Mouse (Mus musculus) hindbrain, embryonic 15.5 days (tissue): ENCODE data around the gene Svs5. TPM values are rescaled to one million over a fixed set of nuclear protein-coding genes. Genes with fewer than 3 reads are reported as not detected.
"Not testable (repeated sequence)": the region's sequence is repeated elsewhere in the genome, so short reads cannot be mapped to it uniquely, and the experiment has no call there.

ENCODE experiments used
- ATAC-seq: fragments of 200-750 bp; cut with Nextera tagmentation; 2 replicates; pipeline ENCODE4 v1.8.0; 2017; ENCODE audit warnings: low read depth, moderate number of reproducible peaks, moderate TSS enrichment; ENCODE audit not compliant: low FRiP score
- H3K27ac ChIP-seq: fragments of 300-500 bp; sonication (generic); replicated peaks from 2 replicates; pipeline ENCODE4 v1.5.1; 2015; ENCODE audit warnings: mild to moderate bottlenecking, inconsistent platforms
- H3K27me3 ChIP-seq: fragments of 300-500 bp; sonication (generic); 2 replicates; pipeline ENCODE4 v1.6.1; 2015; ENCODE audit warnings: control low read depth, inconsistent platforms
- H3K36me3 ChIP-seq: fragments of 300-500 bp; sonication (generic); 2 replicates; pipeline ENCODE4 v1.6.1; 2015; ENCODE audit warnings: control low read depth, inconsistent platforms
- H3K4me1 ChIP-seq: fragments of 300-500 bp; sonication (generic); replicated peaks from 2 replicates; pipeline ENCODE4 v1.6.1; 2015; ENCODE audit warnings: control low read depth, inconsistent platforms
- H3K4me2 ChIP-seq: fragments of 300-500 bp; sonication (generic); 2 replicates; pipeline ENCODE4 v1.6.1; 2015; ENCODE audit warnings: moderate library complexity, mild to moderate bottlenecking, inconsistent platforms
- H3K4me3 ChIP-seq: fragments of 300-500 bp; sonication (generic); 2 replicates; pipeline ENCODE4 v1.5.1; 2015; ENCODE audit warnings: mild to moderate bottlenecking, inconsistent platforms
- H3K9ac ChIP-seq: fragments of 300-500 bp; sonication (generic); 2 replicates; pipeline ENCODE4 v1.6.1; 2015; ENCODE audit warnings: inconsistent platforms
- H3K9me3 ChIP-seq: fragments of 300-500 bp; sonication (generic); 2 replicates; pipeline ENCODE4 v1.6.1; 2016; ENCODE audit warnings: control low read depth, inconsistent platforms
- WGBS: fragments of 180-500 bp; shearing (Covaris S2); methylation state at CpG from one replicate; pipeline ENCODE4 v1.1.7; 2015; 5-methylcytosine and 5-hydroxymethylcytosine counted together
- polyA plus RNA-seq: library from polyadenylated mRNA; unstranded; fragments of >200 nt; fragmentation: Nextera tagmentation; extraction: Ambion mirVana; gene quantifications from 2 replicates; pipeline ENCODE4 v1.2.1, GENCODE M21; 2015

The Svs5 gene
- polyA plus RNA-seq: not detected in 2 replicates

GRCm38 (mm10) chr2:164332440-164332839 is at the start of gene Svs5:
Gene Svs5 (plus strand): TSS chr2:164332740.
- WGBS: 75% methylated on average over 3 of the region's 3 CpGs
- not testable (repeated sequence) for H3K27ac ChIP-seq, H3K4me1 ChIP-seq, H3K9me3 ChIP-seq, H3K36me3 ChIP-seq, ATAC-seq, H3K9ac ChIP-seq, H3K4me3 ChIP-seq, H3K27me3 ChIP-seq, H3K4me2 ChIP-seq

- not testable (repeated sequence) for H3K36me3 ChIP-seq, H3K4me1 ChIP-seq, H3K27ac ChIP-seq, H3K9me3 ChIP-seq, ATAC-seq, H3K4me3 ChIP-seq, H3K4me2 ChIP-seq, H3K9ac ChIP-seq, H3K27me3 ChIP-seq
- WGBS: 76% methylated on average over 1 of the region's 1 CpGs
Observed at GRCm38 (mm10) chr2:164288968-164289367, 43.6 kb upstream of the Svs5 start, which contains the start of gene Svs3a. Gene Svs3a (plus strand): TSS chr2:164289268.

- no peak overlapping the region for H3K4me3 ChIP-seq
- no peak overlapping the region for H3K27ac ChIP-seq
- 87% methylated on average over 5 of the region's 5 CpGs for WGBS
- no peaks in the 10 kb centered on the region for H3K36me3 ChIP-seq
- no peaks in the 10 kb centered on the region for H3K9me3 ChIP-seq
- H3K4me1 ChIP-seq: no peaks in the 10 kb centered on the region
- no peak for ATAC-seq
- H3K4me2 ChIP-seq: no peak overlapping the region
- H3K27me3 ChIP-seq: no peaks in the 10 kb centered on the region
- no peak overlapping the region for H3K9ac ChIP-seq
Observed at GRCm38 (mm10) chr2:164312599-164312998, 19.9 kb upstream of the Svs5 start.

- H3K4me1 ChIP-seq, H3K36me3 ChIP-seq, H3K27me3 ChIP-seq, H3K27ac ChIP-seq, H3K4me2 ChIP-seq, ATAC-seq, H3K9me3 ChIP-seq, H3K9ac ChIP-seq, H3K4me3 ChIP-seq: not testable (repeated sequence)
Observed at GRCm38 (mm10) chr2:164315460-164315859, 17.1 kb upstream of the Svs5 start.

GRCm38 (mm10) chr2:164316451-164316850 is 16.1 kb upstream of the Svs5 start, which contains the start of gene Svs6:
Gene Svs6 (plus strand): TSS chr2:164316751.
- not testable (repeated sequence) for ATAC-seq, H3K27ac ChIP-seq, H3K4me2 ChIP-seq, H3K9ac ChIP-seq, H3K9me3 ChIP-seq, H3K4me1 ChIP-seq, H3K4me3 ChIP-seq, H3K27me3 ChIP-seq, H3K36me3 ChIP-seq
- WGBS: 85% methylated on average over 1 of the region's 1 CpGs

GRCm38 (mm10) chr2:164320983-164321382 is 11.6 kb upstream of the Svs5 start:
- Histone ChIP-seq H3K9me3 (no peaks in the 10 kb centered on the region), H3K4me1 (no peaks in the 10 kb centered on the region), H3K27ac (no peak overlapping the region), H3K4me3 (no peak overlapping the region), H3K9ac (no peak overlapping the region), H3K4me2 (no peak overlapping the region), H3K27me3 (no peaks in the 10 kb centered on the region), H3K36me3 (no peaks in the 10 kb centered on the region)
- no peak for ATAC-seq
- 88% methylated on average over 6 of the region's 6 CpGs for WGBS

- 71% methylated on average over 1 of the region's 1 CpGs for WGBS
Observed at GRCm38 (mm10) chr2:164343732-164344131, 11.2 kb downstream of the Svs5 start.

GRCm38 (mm10) chr2:164347697-164348096 is 15.2 kb downstream of the Svs5 start:
- not testable (repeated sequence) for H3K27me3 ChIP-seq, H3K9ac ChIP-seq, H3K4me2 ChIP-seq, ATAC-seq, H3K27ac ChIP-seq, H3K9me3 ChIP-seq, H3K4me1 ChIP-seq, H3K36me3 ChIP-seq, H3K4me3 ChIP-seq

More at GRCm38 (mm10) chr2:164343732-164344131, 11.2 kb downstream of the Svs5 start:
- not testable (repeated sequence) for H3K27ac ChIP-seq, H3K27me3 ChIP-seq, H3K36me3 ChIP-seq, H3K9ac ChIP-seq, H3K4me3 ChIP-seq, H3K4me2 ChIP-seq, H3K4me1 ChIP-seq, H3K9me3 ChIP-seq, ATAC-seq

- H3K4me1 ChIP-seq: no peaks in the 10 kb centered on the region
- no peak for ATAC-seq
- no peak overlapping the region for H3K9ac ChIP-seq
- H3K27ac ChIP-seq: no peak overlapping the region
- H3K27me3 ChIP-seq: no peaks in the 10 kb centered on the region
- H3K4me2 ChIP-seq: no peak overlapping the region
- H3K36me3 ChIP-seq: no peaks in the 10 kb centered on the region
- 94% methylated on average over 3 of the region's 3 CpGs for WGBS
- no peak overlapping the region for H3K4me3 ChIP-seq
- no peaks in the 10 kb centered on the region for H3K9me3 ChIP-seq
Observed at GRCm38 (mm10) chr2:164348980-164349379, 16.4 kb downstream of the Svs5 start.

- Histone ChIP-seq H3K9me3 (no peaks in the 10 kb centered on the region), H3K27me3 (no peaks in the 10 kb centered on the region), H3K4me3 (no peak overlapping the region), H3K4me1 (no peaks in the 10 kb centered on the region), H3K36me3 (no peaks in the 10 kb centered on the region), H3K9ac (no peak overlapping the region), H3K27ac (no peak overlapping the region), H3K4me2 (no peak overlapping the region)
- WGBS: 88% methylated on average over 3 of the region's 3 CpGs
- no peak for ATAC-seq
Observed at GRCm38 (mm10) chr2:164352697-164353096, 20.2 kb downstream of the Svs5 start.

GRCm38 (mm10) chr2:164353356-164353755 is 20.8 kb downstream of the Svs5 start:
- H3K4me2 ChIP-seq: no peak overlapping the region
- no peak overlapping the region for H3K9ac ChIP-seq
- H3K27ac ChIP-seq: no peak overlapping the region
- WGBS: 91% methylated on average over 11 of the region's 11 CpGs
- no peaks in the 10 kb centered on the region for H3K36me3 ChIP-seq
- H3K9me3 ChIP-seq: no peaks in the 10 kb centered on the region
- H3K4me3 ChIP-seq: no peak overlapping the region
- H3K4me1 ChIP-seq: no peaks in the 10 kb centered on the region
- no peak for ATAC-seq
- no peaks in the 10 kb centered on the region for H3K27me3 ChIP-seq

GRCm38 (mm10) chr2:164356177-164356967 is 23.8 kb downstream of the Svs5 start:
- Histone ChIP-seq H3K4me3 (no peak overlapping the region), H3K9ac (no peak overlapping the region), H3K9me3 (no peaks in the 10 kb centered on the region), H3K4me1 (no peaks in the 10 kb centered on the region), H3K4me2 (no peak overlapping the region), H3K27ac (no peak overlapping the region), H3K27me3 (no peaks in the 10 kb centered on the region), H3K36me3 (no peaks in the 10 kb centered on the region)
- WGBS: 85% methylated on average over 11 of the region's 11 CpGs
- no peak for ATAC-seq

- 85% methylated on average over 3 of the region's 3 CpGs for WGBS
- Histone ChIP-seq H3K27ac (no peak overlapping the region), H3K27me3 (no peaks in the 10 kb centered on the region), H3K9me3 (no peaks in the 10 kb centered on the region), H3K4me3 (no peak overlapping the region), H3K4me2 (no peak overlapping the region), H3K9ac (no peak overlapping the region), H3K36me3 (no peaks in the 10 kb centered on the region), H3K4me1 (no peaks in the 10 kb centered on the region)
- ATAC-seq: no peak
Observed at GRCm38 (mm10) chr2:164358373-164358772, 25.8 kb downstream of the Svs5 start.
